Mouse (Mus musculus): ENCODE measurements around the gene Rufy4. TPM values are rescaled to one million over a fixed set of nuclear protein-coding genes. Genes with fewer than 3 reads are reported as not detected.

Gene Rufy4
- polyA plus RNA-seq, 1 experiment from 2014 or later, result not detected

GRCm38 (mm10) chr1:74196621-74197419 lies 71.5 kb downstream of the Rufy4 start:
- H3K9ac ChIP-seq (ENCODE audit: low read depth, low read length), result no peak overlapping the region
- H3K4me2 ChIP-seq (ENCODE audit: low read depth, low read length), result peak overlapping the region; percentile 30; the same call in 1 of the 2 replicates
- H3K27me3 ChIP-seq (ENCODE audit: control insufficient read depth, insufficient read depth, low read depth, low read length), result no peaks in the 10 kb centered on the region
- H3K4me3 ChIP-seq (ENCODE audit: low read depth, low read length), result no peak overlapping the region
- WGBS (ENCODE audit: insufficient replicate concordance), result 56% methylated on average over 17 of the region's 17 CpGs
- ATAC-seq (ENCODE audit: low read depth), result peak; percentile 81
- no peaks in the 10 kb centered on the region for H3K36me3 ChIP-seq (ENCODE audit: control insufficient read depth, insufficient read depth)
- peaks cover 5% of the 10 kb centered on the region for H3K4me1 ChIP-seq (ENCODE audit: control insufficient read depth, low read depth, low read length)
- H3K9me3 ChIP-seq (replicated peaks; ENCODE audit: control insufficient read depth, low read length), result no peaks in the 10 kb centered on the region
- peak overlapping the region; percentile 79 for H3K27ac ChIP-seq (ENCODE audit: low read length)

Other genes with a start within 250 kb of the Rufy4 start
- gene Tns1, start 1.1 kb upstream of the Rufy4 start, polyA plus RNA-seq (2015; fragmentation: Nextera tagmentation; extraction: Ambion mirVana), result 22.9 and 23.0 TPM in 2 replicates
- gene Cxcr2, start 28.4 kb downstream of the Rufy4 start, polyA plus RNA-seq (2015; fragmentation: Nextera tagmentation; extraction: Ambion mirVana), result 1.8 and 2.7 TPM in 2 replicates
- gene Cxcr1, start 69.1 kb downstream of the Rufy4 start, polyA plus RNA-seq (2015; fragmentation: Nextera tagmentation; extraction: Ambion mirVana), result 0.07 TPM in 1 of 2 replicates, not detected in the other
- 181 and 187 TPM in 2 replicates for gene Arpc2, start 110.5 kb downstream of the Rufy4 start, polyA plus RNA-seq (2015; fragmentation: Nextera tagmentation; extraction: Ambion mirVana)
- gene Gpbar1, start 153.0 kb downstream of the Rufy4 start, polyA plus RNA-seq (2015; fragmentation: Nextera tagmentation; extraction: Ambion mirVana), result 0.36 and 0.39 TPM in 2 replicates
- 95.6 and 97.5 TPM in 2 replicates for gene Aamp, start 159.2 kb downstream of the Rufy4 start, polyA plus RNA-seq (2015; fragmentation: Nextera tagmentation; extraction: Ambion mirVana)
- gene Pnkd, start 159.4 kb downstream of the Rufy4 start, polyA plus RNA-seq (2015; fragmentation: Nextera tagmentation; extraction: Ambion mirVana), result 34.0 and 37.5 TPM in 2 replicates
- gene Tmbim1, start 180.1 kb downstream of the Rufy4 start, polyA plus RNA-seq (2015; fragmentation: Nextera tagmentation; extraction: Ambion mirVana), result 16.5 and 18.8 TPM in 2 replicates
- 0.05 and 0.08 TPM in 2 replicates for gene Catip, start 236.6 kb downstream of the Rufy4 start, polyA plus RNA-seq (2015; fragmentation: Nextera tagmentation; extraction: Ambion mirVana)
- gene Slc11a1, start 249.7 kb downstream of the Rufy4 start, polyA plus RNA-seq (2015; fragmentation: Nextera tagmentation; extraction: Ambion mirVana), result 17.4 and 17.9 TPM in 2 replicates